Mouse (Mus musculus): ENCODE data around the gene Tcl1.
"Not testable (repeated sequence)": the region's sequence is repeated elsewhere in the genome, so short reads cannot be mapped to it uniquely, and the experiment has no call there.

Gene Tcl1

GRCm38 (mm10) chr12:105222601-105223319, at the start of gene Tcl1:
Gene Tcl1, minus strand, starts transcription at chr12:105222793.
- no peak for DNase-seq

DNA sequence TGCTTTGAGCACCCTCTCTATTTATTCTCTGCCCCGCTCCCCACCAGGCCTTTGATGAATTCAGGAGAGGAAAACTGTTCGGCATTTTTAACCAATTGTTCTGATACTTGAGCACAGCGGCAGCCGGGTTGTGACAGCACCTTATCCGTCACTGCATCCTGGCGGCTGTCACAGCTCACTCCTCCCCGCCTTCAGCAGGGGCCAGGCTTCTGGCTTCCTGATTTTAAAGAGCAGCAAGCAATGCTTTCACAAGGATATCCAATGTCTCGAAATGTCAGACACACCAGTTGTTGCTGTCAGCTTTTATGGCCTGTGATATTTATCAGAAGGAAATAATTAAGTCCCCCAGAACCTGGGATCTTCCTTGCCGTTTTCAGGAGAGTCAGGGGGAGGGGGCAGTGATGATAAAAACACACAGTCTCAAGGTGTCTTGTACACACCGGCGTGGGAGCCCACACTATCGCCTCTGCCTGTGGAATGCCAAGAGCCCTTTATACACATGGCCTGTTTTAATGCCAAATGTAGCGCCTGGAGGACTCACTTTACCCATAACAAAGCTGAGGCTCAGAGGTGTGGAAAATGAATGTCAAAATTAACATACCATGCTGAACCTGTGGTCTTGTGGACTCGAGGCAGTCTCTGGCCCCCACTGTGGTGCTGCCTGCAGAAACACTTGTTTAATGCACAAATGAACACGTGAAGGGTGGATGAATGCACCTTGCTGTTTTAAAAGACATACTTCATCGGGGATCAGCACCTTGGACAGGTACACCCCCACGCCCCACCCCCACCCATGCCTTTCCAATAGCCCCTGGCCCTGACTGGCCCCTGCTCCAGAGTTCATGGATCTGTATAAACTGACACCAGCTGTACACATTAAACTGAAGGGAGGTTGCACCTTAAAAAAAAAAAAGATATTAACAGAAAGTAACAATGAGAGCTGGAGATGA, 48.7 kb upstream of the Tcl1 start:
- no peak for DNase-seq

DNA sequence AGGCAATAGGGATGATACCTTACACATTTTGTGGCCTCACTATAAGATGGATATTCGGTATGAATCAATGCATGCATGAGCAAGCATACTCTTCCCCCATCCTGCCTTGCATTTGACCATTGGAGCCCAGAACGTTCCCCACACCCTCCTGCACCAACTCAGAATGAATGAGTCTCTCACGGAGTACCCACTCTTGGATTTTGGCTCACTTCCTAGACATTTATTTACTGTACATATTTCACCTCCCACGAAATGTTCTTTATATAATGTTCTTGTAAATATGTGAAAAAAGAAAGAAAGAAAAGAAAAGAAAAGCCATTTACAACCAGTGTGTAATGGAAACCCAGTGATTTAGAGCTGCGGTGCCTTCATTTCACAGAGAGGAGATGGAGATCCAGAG, 44.5 kb upstream of the Tcl1 start:
- no peak for DNase-seq

GRCm38 (mm10) chr12:105266096-105266495, 43.5 kb upstream of the Tcl1 start:
- DNase-seq = no peak

- no peak for DNase-seq
Observed at GRCm38 (mm10) chr12:105259221-105259620, 36.6 kb upstream of the Tcl1 start.

GRCm38 (mm10) chr12:105258787-105259186, 36.2 kb upstream of the Tcl1 start:
- no peak for DNase-seq

DNA sequence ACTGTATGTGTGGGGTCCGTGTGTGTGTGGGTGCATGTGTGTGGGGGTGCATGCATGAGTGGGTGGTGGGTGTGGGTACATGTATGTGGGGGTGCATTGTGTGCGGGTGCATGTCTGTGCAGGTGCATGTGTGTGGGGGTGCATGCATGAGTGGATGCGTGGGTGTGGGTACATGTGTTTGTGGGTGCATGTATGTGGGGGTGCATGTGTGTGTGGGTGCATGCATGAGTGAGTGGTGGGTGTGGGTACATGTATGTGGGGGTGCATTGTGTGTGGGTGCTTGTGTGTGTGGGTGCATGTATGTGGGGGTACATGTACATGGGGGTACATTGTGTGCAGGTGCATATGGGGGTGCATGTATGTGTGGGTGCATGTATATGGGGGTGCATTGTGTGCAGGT, 31.2 kb upstream of the Tcl1 start:
- no peak for DNase-seq

- no peak for DNase-seq
Observed at GRCm38 (mm10) chr12:105248763-105249233, 26.2 kb upstream of the Tcl1 start.

- no peak for DNase-seq
Observed at GRCm38 (mm10) chr12:105239060-105239459, 16.5 kb upstream of the Tcl1 start.

DNA sequence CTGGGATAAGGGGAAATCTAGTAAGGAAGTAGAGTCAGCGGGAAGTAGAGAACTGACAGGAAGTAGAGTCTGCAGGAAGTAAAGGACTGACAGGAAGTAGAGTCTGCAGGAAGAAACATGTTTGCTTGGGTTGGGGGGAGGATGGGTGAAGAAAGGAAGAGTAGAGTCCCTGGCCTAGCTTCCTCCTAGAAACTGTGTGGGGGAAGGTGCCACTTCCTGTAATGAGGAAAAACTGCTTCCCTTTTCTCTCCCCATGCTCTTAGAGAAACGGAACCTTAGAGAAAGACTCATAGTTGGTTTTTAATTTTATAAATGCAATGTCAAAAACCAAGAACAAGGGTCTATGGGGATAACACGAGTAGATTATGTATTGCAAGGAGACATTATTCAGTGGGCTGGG, 12.5 kb upstream of the Tcl1 start:
- no peak for DNase-seq

- no peak for DNase-seq
Observed at GRCm38 (mm10) chr12:105234362-105234761, 11.8 kb upstream of the Tcl1 start.

DNA sequence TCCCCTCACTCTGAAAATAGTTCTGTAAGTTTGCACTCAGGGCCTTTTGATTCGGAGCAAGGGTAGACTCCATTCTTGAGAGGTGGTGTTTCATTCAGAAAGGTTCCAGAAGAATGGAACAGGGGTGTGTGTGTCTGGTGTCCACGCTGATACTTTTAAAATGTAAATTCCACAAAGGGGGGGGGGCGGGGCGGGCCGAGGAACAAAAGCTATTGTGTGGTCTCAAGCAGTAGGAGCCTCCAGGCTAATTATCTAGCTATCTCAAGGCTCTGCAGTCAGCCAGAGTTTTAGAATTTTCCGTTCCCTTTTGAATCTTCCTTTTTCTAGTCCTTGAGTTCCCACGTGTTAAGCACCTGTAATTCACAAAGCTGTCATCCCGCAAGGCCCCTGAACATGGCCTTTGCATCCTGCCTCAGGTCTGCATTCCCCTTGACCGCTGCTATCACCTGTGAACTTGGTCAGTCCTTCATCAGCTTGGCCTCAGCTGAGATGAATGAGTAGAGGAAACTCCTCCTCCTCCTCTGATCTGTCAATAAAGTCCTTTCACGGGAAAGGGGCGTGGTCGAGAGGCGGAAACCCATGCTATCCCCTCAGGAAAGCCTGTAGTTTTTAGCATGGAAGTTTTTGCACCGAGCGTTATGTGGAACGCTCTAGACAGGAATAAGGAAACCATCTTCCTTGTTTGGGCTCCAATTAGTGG, 2.2 kb upstream of the Tcl1 start:
- DNase-seq = no peak

GRCm38 (mm10) chr12:105217101-105217760, 5.4 kb downstream of the Tcl1 start:
- DNase-seq = no peak

- no peak for DNase-seq
Observed at GRCm38 (mm10) chr12:105209231-105209630, 13.4 kb downstream of the Tcl1 start.

DNA sequence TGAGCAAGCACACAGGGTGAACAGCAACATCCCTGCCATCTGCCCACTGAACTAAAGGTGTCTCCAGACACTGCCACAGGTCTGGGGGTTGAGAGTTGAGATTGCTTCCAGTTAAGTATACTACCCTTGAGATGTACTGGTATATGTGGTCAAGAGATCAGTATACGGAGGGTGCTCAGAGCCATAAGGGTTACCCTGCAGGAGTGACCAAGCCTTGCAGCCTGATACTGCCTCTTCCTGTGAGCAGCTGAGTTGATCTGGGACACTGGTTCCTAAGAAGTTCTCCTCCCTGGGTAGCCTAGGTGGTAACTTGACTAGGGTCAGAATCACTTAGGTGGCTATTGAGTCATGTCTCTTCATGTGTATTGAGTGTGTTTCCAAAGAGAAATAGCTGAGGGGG, 14.2 kb downstream of the Tcl1 start:
- DNase-seq = no peak

DNA sequence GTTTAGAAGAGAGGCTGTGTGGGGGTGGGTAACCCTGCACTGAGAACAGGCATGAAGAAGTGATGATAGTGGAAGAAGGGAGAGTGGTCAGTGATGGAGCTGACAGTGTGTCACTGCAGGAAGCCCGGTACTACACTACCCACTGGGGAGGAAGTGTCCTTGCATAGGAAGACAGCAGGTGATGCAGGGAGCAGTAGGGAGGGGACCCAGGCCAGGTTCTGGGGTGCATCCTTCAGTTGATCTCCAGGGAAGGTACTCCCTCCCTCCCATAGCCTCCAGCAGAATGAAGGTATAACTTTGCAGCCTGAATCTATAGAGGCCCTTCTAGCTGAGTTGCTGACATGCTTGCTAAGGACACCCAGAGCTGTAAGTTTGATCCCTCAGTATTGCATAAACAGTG, 15.5 kb downstream of the Tcl1 start:
- DNase-seq = no peak

GRCm38 (mm10) chr12:105201657-105202056, 20.9 kb downstream of the Tcl1 start, which contains the start of gene Tcl1b4:
Gene Tcl1b4, plus strand, starts transcription at chr12:105201957.
- not testable (repeated sequence) for DNase-seq

DNA sequence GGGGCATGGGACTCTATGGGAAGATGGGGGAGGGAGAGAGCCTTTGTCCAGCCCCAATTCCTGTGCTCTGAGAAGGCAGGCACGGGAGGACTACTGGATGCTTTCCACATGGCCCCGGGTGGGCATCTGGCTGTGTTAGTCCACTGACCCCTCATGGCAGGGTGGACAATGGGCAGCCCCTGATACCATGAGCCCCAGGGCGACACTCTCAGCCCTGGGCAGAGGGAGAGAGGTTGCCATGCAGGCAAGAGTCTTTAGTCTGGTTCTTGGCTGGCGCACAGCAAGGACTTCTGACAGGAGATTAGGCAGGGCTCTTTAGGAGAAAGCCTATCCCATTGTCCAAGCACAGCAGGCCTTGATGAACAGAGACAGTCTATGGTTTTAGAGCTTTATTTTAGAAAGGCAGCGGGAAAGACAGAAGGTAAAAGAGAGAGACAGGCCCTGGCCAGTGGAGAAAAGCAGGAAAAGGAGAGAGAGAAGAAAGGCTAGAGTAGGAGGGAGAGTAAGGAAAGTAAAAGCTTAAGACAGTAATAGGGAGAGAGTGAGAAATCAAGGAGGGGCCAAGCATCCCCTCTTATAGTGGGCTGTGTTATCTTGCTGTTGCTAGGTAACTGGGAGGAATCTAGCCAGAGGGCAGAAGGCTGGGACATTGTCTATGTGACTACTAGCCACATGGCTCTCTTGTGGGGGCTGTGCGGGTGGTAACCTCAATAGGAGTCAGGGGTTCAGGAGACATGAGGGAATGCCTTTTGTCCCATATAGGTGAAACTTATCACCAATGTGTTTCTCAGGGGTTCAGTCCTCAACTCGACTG, 22.7 kb downstream of the Tcl1 start:
- not testable (repeated sequence) for DNase-seq

DNA sequence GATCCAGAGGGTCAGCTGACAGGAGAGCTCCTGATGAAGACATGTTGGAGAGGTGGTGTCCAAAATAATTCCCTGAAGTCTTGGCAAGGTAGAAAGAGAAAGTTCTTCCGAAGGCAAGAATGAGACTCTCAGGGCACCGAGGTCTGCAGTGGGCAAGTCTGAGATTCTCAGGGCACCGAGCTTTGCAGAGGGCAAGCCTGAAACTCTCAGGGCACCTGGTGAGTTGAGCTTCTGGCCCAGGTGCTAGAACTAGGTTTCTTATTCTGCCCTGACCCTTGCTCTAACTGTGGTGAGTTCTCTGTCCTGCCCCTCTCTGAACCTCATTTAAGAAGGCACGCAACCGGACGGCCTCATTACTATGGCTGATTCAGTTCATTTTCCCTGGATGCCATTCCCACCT, 31.9 kb downstream of the Tcl1 start, which contains the start of gene Tcl1b3:
TSS of gene Tcl1b3 (plus strand) at position 301 of the 400 bp plus-strand sequence.
- not testable (repeated sequence) for DNase-seq

DNA sequence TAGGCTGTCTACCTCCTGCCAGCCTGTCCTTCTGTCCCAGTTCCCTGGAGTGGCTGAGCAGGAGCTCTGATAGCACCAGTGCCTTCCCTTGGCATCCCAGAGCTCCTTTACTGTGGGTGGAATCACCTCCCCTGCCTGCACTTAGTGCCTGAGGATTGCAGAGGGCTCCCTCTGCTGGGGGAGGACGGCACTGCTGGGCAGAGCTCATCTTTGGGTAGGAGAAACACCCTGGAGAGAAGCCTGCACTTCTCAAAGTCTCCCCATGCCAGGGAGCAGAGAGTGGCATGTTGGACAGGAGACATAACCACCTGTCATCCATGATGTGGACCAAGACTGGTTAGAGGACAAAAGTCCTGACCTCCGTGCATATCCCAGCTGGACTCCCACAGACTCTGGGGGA, 33.6 kb downstream of the Tcl1 start:
- not testable (repeated sequence) for DNase-seq

DNA sequence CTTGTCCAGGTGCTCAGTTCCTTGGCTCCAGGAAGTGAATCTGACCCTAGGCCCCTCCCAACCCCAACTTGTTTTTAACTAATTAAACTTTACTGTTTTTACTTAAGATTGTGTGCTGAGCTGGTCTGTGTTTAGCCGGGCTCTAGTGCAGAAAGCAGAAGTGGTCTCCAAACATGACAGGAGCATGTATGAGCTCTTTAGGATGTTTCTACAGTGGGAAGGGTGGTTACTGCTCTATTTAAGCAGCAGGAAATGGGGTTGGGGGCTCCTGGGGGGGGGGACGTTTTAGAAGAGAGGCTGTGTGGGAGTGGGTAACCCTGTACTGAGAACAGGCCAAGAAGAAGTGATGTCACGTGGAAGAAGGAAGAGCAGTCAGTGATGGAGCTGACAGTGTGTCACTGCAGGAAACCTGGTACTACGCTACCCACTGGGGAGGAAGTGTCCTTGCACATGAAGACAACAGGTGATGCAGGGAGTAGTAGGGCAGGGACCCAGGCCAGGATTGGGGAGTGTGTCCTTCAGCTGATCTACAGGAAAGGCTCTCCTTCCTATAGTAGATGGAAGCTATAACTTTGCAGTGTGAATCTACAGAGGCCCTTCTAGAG, 41.5 kb downstream of the Tcl1 start:
- DNase-seq = not testable (repeated sequence)

All from spleen, adult 18-20 months (tissue).